Mouse (Mus musculus) c-Kit-positive CD71-negative TER-119-negative erythroid progenitor cells, embryonic 14.5 days (primary cell): ENCODE measurements around the gene Zfp935.
"Not testable (repeated sequence)": the region's sequence is repeated elsewhere in the genome, so short reads cannot be mapped to it uniquely, and the experiment has no call there.

Experiments
- DNase-seq: peaks from one replicate; pipeline ENCODE4 v3.0.0-alpha.2; 2013; ENCODE audit warnings: low read depth

Gene Zfp935

GRCm38 (mm10) chr13:62558189-62559110 is at the start of gene Zfp935:
Gene Zfp935 (minus strand): TSS chr13:62558511.
- DNase-seq, result peak; percentile 5

DNA sequence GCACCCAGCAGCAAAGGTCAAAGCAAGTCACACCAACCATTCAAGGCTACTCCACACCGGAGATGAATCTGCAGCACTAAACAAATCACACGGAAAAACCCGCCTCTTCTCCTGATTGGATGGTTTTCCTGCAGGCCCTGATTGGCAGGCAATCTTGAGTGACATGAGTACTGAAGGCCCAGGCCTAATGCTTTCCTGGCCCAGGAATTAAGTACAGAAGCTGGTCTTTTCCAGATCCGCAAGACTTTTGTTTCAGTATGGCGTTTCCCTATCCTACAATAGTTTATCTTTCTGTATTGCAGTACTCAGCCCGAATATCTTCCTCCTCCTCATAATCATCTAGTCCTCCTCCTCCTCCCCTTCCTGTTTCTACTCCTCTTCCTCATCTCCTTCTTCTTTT is 12.8 kb upstream of the Zfp935 start, which contains the start of gene Zfp934:
Zfp934 (minus strand) TSS at position 101 of the 400 bp plus-strand sequence.
- not testable (repeated sequence) for DNase-seq

DNA sequence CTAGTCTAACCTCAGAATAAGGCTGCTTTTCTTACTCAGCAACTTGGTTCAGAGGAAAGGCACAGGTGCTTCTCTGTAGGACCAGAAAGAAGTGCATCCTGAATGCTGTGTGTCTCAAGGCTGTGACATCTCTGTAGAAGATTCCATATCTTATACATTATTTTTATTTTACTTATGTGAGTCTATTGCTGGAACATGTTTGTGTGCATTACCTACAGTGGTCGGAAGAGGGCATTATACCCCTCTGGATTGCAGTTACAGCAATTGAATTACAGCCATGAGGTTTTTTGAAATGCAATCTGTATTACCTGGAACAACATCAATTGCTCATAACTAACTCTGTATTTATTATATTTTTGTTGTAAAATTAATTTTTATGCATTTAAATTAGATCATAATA is 3.4 kb upstream of the Zfp935 start:
- not testable (repeated sequence) for DNase-seq

- DNase-seq, result not testable (repeated sequence)
Measured at GRCm38 (mm10) chr13:62530129-62530528, 28.2 kb downstream of the Zfp935 start.

- not testable (repeated sequence) for DNase-seq
Measured at GRCm38 (mm10) chr13:62510641-62511420, 47.5 kb downstream of the Zfp935 start.

- DNase-seq, result not testable (repeated sequence)
Measured at GRCm38 (mm10) chr13:62472661-62473060, 85.7 kb downstream of the Zfp935 start.

DNA sequence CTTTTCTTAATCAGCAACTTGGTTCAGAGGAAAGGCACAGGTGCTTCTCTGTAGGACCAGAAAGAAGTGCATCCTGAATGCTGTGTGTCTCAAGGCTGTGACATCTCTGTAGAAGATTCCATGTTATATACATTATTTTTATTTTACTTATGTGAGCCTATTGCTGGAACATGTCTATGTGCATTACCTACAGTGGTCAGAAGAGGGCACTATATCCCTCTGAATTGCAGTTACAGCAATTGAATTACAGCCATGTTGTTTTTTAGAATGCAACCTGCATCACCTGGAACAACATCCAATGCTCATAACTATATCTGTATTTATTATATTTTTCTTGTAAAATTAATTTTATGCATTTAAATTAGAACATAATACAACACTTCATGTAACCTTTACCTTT is 88.4 kb downstream of the Zfp935 start:
- peak; percentile 47 for DNase-seq

DNA sequence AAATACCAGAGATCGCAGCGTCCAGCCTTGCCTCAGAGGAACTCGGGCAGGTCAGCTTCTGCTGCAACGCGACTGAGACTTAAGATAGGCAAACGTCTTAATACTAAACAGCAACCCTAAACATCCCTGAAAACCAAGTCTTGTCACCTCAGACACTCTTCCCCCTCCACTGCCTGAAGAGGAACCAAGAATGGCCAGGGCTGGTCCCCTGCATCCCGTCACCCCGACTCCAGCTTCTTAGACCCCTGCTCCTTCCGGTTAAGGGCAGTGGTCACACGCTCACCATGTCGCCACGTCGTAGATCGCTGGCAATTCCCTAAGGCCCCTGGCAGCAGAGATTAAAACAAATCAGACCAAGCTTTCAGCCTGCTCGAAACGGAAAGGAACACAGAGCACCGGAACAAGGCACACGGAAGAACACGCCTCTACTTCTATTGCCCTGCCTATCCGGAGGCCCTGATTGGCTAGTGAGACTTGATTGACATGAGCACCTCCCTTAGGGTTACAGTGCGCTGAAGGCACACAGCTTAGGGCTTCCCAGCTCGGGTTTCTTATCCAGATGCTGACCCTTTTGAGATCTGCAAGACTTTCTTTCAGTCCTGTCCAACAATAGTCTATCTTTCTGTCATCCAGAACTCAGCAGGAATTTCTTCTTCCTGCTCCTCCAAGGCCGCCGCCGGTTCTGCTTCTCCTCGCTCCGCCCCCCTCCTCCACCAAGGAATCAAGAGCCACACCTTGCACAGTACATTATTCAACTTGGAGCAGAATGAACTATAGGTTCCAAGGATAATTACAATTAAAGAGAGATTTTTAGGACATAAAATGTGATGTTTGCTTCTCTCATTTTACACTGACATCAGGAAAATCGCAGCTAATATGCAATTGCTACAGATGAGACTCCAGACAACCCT is 91.6 kb downstream of the Zfp935 start, which contains the start of gene Gm49359:
Gm49359 (minus strand) TSS at position 409 of the 911 bp plus-strand sequence.
- DNase-seq, result peak; percentile 81
